Mouse (Mus musculus) cerebellum, adult 2 months (tissue): ENCODE data around the gene Tmem132c.

ENCODE experiments used
- CTCF ChIP-seq: fragments of 200-500 bp; IDR thresholded peaks from 2 replicates; pipeline ENCODE4 v1.5.1; 2011; ENCODE audit warnings: low read depth, mild to moderate bottlenecking, control low read depth, low read length, moderate library complexity, borderline replicate concordance; ENCODE audit not compliant: insufficient read depth
- POLR2A ChIP-seq: fragments of 200-500 bp; IDR thresholded peaks from 2 replicates; pipeline ENCODE4 v1.6.1; 2011; ENCODE audit warnings: low read length, control low read depth, borderline replicate concordance; ENCODE audit not compliant: insufficient read depth

DNA sequence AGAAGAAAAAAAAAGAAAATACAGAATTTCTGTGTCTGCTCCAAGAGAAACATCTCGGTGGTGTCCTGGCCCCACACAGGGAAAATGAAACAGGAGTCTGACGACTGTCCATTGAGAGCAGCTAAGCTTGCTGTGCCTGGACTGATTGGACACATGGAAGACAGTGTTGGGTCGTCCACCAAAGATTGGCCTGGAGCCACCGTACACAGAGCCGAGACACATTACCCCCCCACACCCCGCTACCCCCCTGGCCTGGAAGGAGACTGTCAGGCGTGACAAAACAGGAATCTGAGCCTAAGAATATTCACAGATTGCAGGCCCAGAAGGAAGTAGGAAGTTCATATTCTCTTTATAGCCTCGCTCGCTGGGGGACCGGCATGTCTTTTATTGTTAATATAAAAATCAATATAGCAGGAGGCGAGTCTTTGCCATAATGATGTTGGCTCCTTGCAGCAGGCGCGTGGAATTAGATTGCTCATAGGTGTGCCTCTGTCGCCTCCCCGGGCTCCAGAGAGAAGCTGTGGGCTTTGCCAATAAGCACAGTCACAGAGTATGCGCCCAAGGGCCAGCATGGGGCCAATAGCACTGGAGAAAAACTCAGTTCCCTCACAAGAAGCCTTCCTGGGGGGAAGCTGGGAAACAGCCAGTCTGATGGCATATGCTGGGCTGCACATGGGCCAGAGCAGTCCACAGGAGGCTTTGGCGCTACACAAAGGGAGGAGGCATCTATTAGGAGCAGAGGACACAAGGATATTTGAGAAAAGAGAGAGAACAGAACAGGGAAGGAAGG lies 49.0 kb downstream of the Tmem132c start:
- TF ChIP-seq CTCF (no peak), POLR2A (no peak)
